Mouse (Mus musculus): ENCODE measurements around the gene Arhgdia. TPM values are rescaled to one million over a fixed set of nuclear protein-coding genes. Genes with fewer than 3 reads are reported as not detected.

The Arhgdia gene
- polyA plus RNA-seq, 1 experiment from 2014 or later, result 464 TPM

DNA sequence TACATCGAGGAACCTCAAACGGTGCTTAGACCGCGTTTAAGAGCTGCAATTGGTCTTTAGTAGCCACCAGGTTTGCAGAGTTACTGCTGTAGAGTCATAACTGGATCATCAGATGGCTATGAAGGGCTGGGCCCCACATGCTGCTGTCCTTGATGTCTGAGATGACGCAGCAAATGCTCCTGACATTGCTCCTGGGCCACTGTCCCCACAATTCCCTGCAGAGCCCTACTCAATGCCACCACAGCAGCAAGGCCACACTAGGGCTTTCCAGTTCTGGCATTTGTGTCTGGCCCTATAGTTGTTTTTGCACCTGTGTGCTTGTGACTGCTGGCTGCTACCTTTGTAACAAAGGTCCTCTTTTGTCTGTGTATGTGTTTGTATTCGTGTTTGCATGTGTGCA lies 41.4 kb upstream of the Arhgdia start:
- Histone ChIP-seq H3K27me3 (no peaks in the 10 kb centered on the region), H3K36me3 (peaks cover 60% of the 10 kb centered on the region), H3K4me3 (no peak overlapping the region), H3K4me1 (peaks cover 25% of the 10 kb centered on the region), H3K9me3 (no peaks in the 10 kb centered on the region), H3K9ac (replicated peaks) (no peak overlapping the region), H3K27ac (replicated peaks) (no peak overlapping the region), H3K4me2 (replicated peaks) (no peak overlapping the region)
- no peak for ATAC-seq (replicated peaks)
- 89% methylated on average over 6 of the region's 6 CpGs for WGBS

GRCm38 (mm10) chr11:120620195-120620594 lies 38.8 kb upstream of the Arhgdia start:
- Histone ChIP-seq H3K4me3 (no peak overlapping the region), H3K27me3 (no peaks in the 10 kb centered on the region), H3K9ac (replicated peaks) (no peak overlapping the region), H3K9me3 (no peaks in the 10 kb centered on the region), H3K4me1 (peaks cover 32% of the 10 kb centered on the region), H3K4me2 (replicated peaks) (no peak overlapping the region), H3K27ac (replicated peaks) (no peak overlapping the region), H3K36me3 (peaks cover 48% of the 10 kb centered on the region)
- no peak for ATAC-seq (replicated peaks)
- 97% methylated on average over 14 of the region's 14 CpGs for WGBS

GRCm38 (mm10) chr11:120618619-120619535 lies 37.5 kb upstream of the Arhgdia start:
- no peak overlapping the region for H3K27ac ChIP-seq (replicated peaks)
- WGBS, result 95% methylated on average over 25 of the region's 25 CpGs

GRCm38 (mm10) chr11:120617519-120618112 lies 36.2 kb upstream of the Arhgdia start, which contains the start of gene Pcyt2:
Gene Pcyt2 (minus strand): TSS chr11:120617936.
- H3K27ac ChIP-seq (replicated peaks), result peak within 1 kb of the TSS; percentile 81
- H3K36me3 ChIP-seq, result peaks cover 46% of the 10 kb centered on the region
- peak; percentile 93 for ATAC-seq (replicated peaks)
- under 1% methylated on average over 56 of the region's 56 CpGs for WGBS
- peak within 1 kb of the TSS; percentile 85 for H3K4me3 ChIP-seq
- H3K4me2 ChIP-seq (replicated peaks), result peak within 1 kb of the TSS; percentile 65
- no peaks in the 10 kb centered on the region for H3K27me3 ChIP-seq
- H3K4me1 ChIP-seq, result peaks cover 17% of the 10 kb centered on the region
- no peaks in the 10 kb centered on the region for H3K9me3 ChIP-seq
- H3K9ac ChIP-seq (replicated peaks), result peak within 1 kb of the TSS; percentile 86

More at GRCm38 (mm10) chr11:120618619-120619535, 37.5 kb upstream of the Arhgdia start:
- peaks cover 53% of the 10 kb centered on the region for H3K36me3 ChIP-seq
- peaks cover 24% of the 10 kb centered on the region for H3K4me1 ChIP-seq
- H3K27me3 ChIP-seq, result no peaks in the 10 kb centered on the region
- H3K9ac ChIP-seq (replicated peaks), result no peak overlapping the region
- H3K4me2 ChIP-seq (replicated peaks), result no peak overlapping the region
- no peak for ATAC-seq (replicated peaks)
- no peaks in the 10 kb centered on the region for H3K9me3 ChIP-seq
- peak overlapping the region; percentile 85; the same call in 1 of the 2 replicates for H3K4me3 ChIP-seq

GRCm38 (mm10) chr11:120616617-120617294 lies 35.3 kb upstream of the Arhgdia start:
- H3K27me3 ChIP-seq, result no peaks in the 10 kb centered on the region
- H3K4me2 ChIP-seq (replicated peaks), result peak overlapping the region; percentile 65
- H3K27ac ChIP-seq (replicated peaks), result peak overlapping the region; percentile 81
- H3K9me3 ChIP-seq, result no peaks in the 10 kb centered on the region
- peak overlapping the region; percentile 85 for H3K4me3 ChIP-seq
- peak overlapping the region; percentile 86 for H3K9ac ChIP-seq (replicated peaks)
- peaks cover 17% of the 10 kb centered on the region for H3K4me1 ChIP-seq
- 54% methylated on average over 4 of the region's 4 CpGs for WGBS
- ATAC-seq (replicated peaks), result no peak
- peaks cover 46% of the 10 kb centered on the region for H3K36me3 ChIP-seq

- Histone ChIP-seq H3K27ac (replicated peaks) (no peak overlapping the region), H3K4me3 (0 out of 2 replicates have a peak overlapping the region, but pooled peaks have one; percentile 85), H3K9me3 (no peaks in the 10 kb centered on the region), H3K36me3 (peaks cover 43% of the 10 kb centered on the region), H3K27me3 (no peaks in the 10 kb centered on the region), H3K9ac (replicated peaks) (no peak overlapping the region), H3K4me2 (replicated peaks) (no peak overlapping the region), H3K4me1 (peaks cover 17% of the 10 kb centered on the region)
- WGBS, result 93% methylated on average over 11 of the region's 11 CpGs
- ATAC-seq (replicated peaks), result no peak
Measured at GRCm38 (mm10) chr11:120615606-120616203, 34.3 kb upstream of the Arhgdia start.

- WGBS, result 93% methylated on average over 6 of the region's 6 CpGs
- Histone ChIP-seq H3K36me3 (peaks cover 43% of the 10 kb centered on the region), H3K9me3 (no peaks in the 10 kb centered on the region)
Measured at GRCm38 (mm10) chr11:120615167-120615566, 33.7 kb upstream of the Arhgdia start.

GRCm38 (mm10) chr11:120613976-120614375 lies 32.6 kb upstream of the Arhgdia start:
- no peak overlapping the region for H3K4me3 ChIP-seq
- no peak overlapping the region for H3K27ac ChIP-seq (replicated peaks)
- WGBS, result 87% methylated on average over 8 of the region's 8 CpGs
- H3K9me3 ChIP-seq, result no peaks in the 10 kb centered on the region
- H3K4me2 ChIP-seq (replicated peaks), result no peak overlapping the region
- peaks cover 38% of the 10 kb centered on the region for H3K36me3 ChIP-seq
- H3K4me1 ChIP-seq, result peaks cover 17% of the 10 kb centered on the region
- H3K27me3 ChIP-seq, result 0 out of 2 replicates have a peak, but pooled peaks cover under 1% of the 10 kb centered on the region
- H3K9ac ChIP-seq (replicated peaks), result no peak overlapping the region
- no peak for ATAC-seq (replicated peaks)

More at GRCm38 (mm10) chr11:120615167-120615566, 33.7 kb upstream of the Arhgdia start:
- H3K4me2 ChIP-seq (replicated peaks), result no peak overlapping the region
- H3K9ac ChIP-seq (replicated peaks), result no peak overlapping the region
- no peaks in the 10 kb centered on the region for H3K27me3 ChIP-seq
- H3K27ac ChIP-seq (replicated peaks), result no peak overlapping the region
- peaks cover 17% of the 10 kb centered on the region for H3K4me1 ChIP-seq
- ATAC-seq (replicated peaks), result no peak
- H3K4me3 ChIP-seq, result no peak overlapping the region

DNA sequence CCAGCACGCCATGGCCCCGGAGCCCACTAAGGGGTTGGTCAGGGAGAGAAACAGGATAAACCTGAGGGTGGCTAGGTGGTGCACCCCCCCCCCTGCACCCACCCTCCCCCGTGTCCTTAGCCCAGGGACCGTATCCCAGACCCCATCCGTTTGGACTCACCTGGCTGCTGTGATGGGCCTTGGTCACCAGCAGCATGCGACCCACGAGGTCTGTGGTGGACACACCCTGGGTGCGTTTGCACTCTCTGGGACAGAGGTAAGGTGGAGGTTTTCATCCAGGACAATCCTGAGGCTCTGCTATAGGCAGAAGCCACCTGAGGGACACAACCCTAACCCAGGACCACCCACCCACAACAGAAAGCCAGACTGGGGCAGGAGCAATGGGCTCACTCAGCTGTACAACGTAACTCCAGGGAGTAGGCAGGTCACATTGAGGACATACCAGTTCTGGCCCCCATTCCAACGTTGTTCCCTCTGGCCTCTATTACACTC lies 32.1 kb upstream of the Arhgdia start:
- peaks cover 19% of the 10 kb centered on the region for H3K4me1 ChIP-seq
- H3K4me2 ChIP-seq (replicated peaks), result no peak overlapping the region
- 0 out of 2 replicates have a peak, but pooled peaks cover 2% of the 10 kb centered on the region for H3K27me3 ChIP-seq
- no peak overlapping the region for H3K4me3 ChIP-seq
- H3K9me3 ChIP-seq, result no peaks in the 10 kb centered on the region
- 92% methylated on average over 10 of the region's 10 CpGs for WGBS
- no peak overlapping the region for H3K27ac ChIP-seq (replicated peaks)
- no peak for ATAC-seq (replicated peaks)
- no peak overlapping the region for H3K9ac ChIP-seq (replicated peaks)
- peaks cover 34% of the 10 kb centered on the region for H3K36me3 ChIP-seq

DNA sequence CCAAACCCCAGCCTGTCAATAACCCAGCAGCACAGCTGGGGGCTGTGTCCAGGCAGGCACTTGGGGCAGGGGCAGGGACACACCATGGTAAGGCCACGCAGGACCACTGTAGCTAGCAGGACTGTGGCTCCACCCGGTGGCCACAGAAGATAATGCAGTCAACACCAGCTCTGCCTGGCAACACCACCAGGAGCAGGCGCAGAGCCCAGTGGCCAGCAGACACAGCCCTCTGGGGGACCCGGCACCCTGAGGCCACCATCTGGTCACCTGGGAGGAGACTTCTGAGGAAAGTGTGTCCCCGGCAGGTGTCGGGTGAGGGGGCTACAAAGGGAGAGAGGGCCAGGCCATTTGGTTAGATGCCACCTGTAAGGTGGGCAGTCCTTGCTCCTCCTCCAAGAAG lies 31.3 kb upstream of the Arhgdia start:
- Histone ChIP-seq H3K9me3 (no peaks in the 10 kb centered on the region), H3K4me3 (no peak overlapping the region), H3K27ac (replicated peaks) (no peak overlapping the region), H3K4me2 (replicated peaks) (no peak overlapping the region), H3K9ac (replicated peaks) (no peak overlapping the region), H3K27me3 (0 out of 2 replicates have a peak, but pooled peaks cover 2% of the 10 kb centered on the region), H3K36me3 (peaks cover 30% of the 10 kb centered on the region), H3K4me1 (peaks cover 22% of the 10 kb centered on the region)
- WGBS, result 51% methylated on average over 6 of the region's 6 CpGs
- no peak for ATAC-seq (replicated peaks)

GRCm38 (mm10) chr11:120610477-120611046 lies 29.1 kb upstream of the Arhgdia start:
- Histone ChIP-seq H3K36me3 (peaks cover 45% of the 10 kb centered on the region), H3K4me3 (no peak overlapping the region), H3K4me1 (peaks cover 8% of the 10 kb centered on the region), H3K27ac (replicated peaks) (no peak overlapping the region), H3K9ac (replicated peaks) (no peak overlapping the region), H3K27me3 (peaks cover 5% of the 10 kb centered on the region; the same call in 1 of the 2 replicates), H3K4me2 (replicated peaks) (no peak overlapping the region), H3K9me3 (no peaks in the 10 kb centered on the region)
- WGBS, result 72% methylated on average over 9 of the region's 9 CpGs
- no peak for ATAC-seq (replicated peaks)
